Mouse (Mus musculus): Measurements from ENCODE around the gene Rbfox1.

The Rbfox1 gene

GRCm38 (mm10) chr16:7223265-7223664 is 1338.1 kb downstream of the Rbfox1 start:
- no peak for DNase-seq (ENCODE audit: low read depth, low spot score)

- no peak for DNase-seq (ENCODE audit: low read depth, low spot score)
Observed at GRCm38 (mm10) chr16:7226000-7226399, 1340.8 kb downstream of the Rbfox1 start.

- DNase-seq (ENCODE audit: low read depth, low spot score) = no peak
Observed at GRCm38 (mm10) chr16:7228246-7228645, 1343.1 kb downstream of the Rbfox1 start.

GRCm38 (mm10) chr16:7229232-7229631 is 1344.1 kb downstream of the Rbfox1 start:
- no peak for DNase-seq (ENCODE audit: low read depth, low spot score)

GRCm38 (mm10) chr16:7241627-7242026 is 1356.5 kb downstream of the Rbfox1 start:
- DNase-seq (ENCODE audit: low read depth, low spot score) = no peak

- DNase-seq (ENCODE audit: low read depth, low spot score) = no peak
Observed at GRCm38 (mm10) chr16:7242501-7242900, 1357.3 kb downstream of the Rbfox1 start.

- no peak for DNase-seq (ENCODE audit: low read depth, low spot score)
Observed at GRCm38 (mm10) chr16:7244382-7244781, 1359.2 kb downstream of the Rbfox1 start.

GRCm38 (mm10) chr16:7251696-7252095 is 1366.5 kb downstream of the Rbfox1 start:
- no peak for DNase-seq (ENCODE audit: low read depth, low spot score)

- DNase-seq (ENCODE audit: low read depth, low spot score) = no peak
Observed at GRCm38 (mm10) chr16:7257366-7257765, 1372.2 kb downstream of the Rbfox1 start.

- DNase-seq (ENCODE audit: low read depth, low spot score) = no peak
Observed at GRCm38 (mm10) chr16:7263261-7263660, 1378.1 kb downstream of the Rbfox1 start.

- no peak for DNase-seq (ENCODE audit: low read depth, low spot score)
Observed at GRCm38 (mm10) chr16:7265715-7266114, 1380.6 kb downstream of the Rbfox1 start.

GRCm38 (mm10) chr16:7275501-7275900 is 1390.3 kb downstream of the Rbfox1 start:
- no peak for DNase-seq (ENCODE audit: low read depth, low spot score)

- no peak for DNase-seq (ENCODE audit: low read depth, low spot score)
Observed at GRCm38 (mm10) chr16:7275901-7276300, 1390.7 kb downstream of the Rbfox1 start.

GRCm38 (mm10) chr16:7279544-7279943 is 1394.4 kb downstream of the Rbfox1 start:
- DNase-seq (ENCODE audit: low read depth, low spot score) = no peak

- DNase-seq (ENCODE audit: low read depth, low spot score) = no peak
Observed at GRCm38 (mm10) chr16:7282257-7282656, 1397.1 kb downstream of the Rbfox1 start.

GRCm38 (mm10) chr16:7292985-7293805 is 1408.0 kb downstream of the Rbfox1 start:
- no peak for DNase-seq (ENCODE audit: low read depth, low spot score)

GRCm38 (mm10) chr16:7302416-7302815 is 1417.3 kb downstream of the Rbfox1 start:
- no peak for DNase-seq (ENCODE audit: low read depth, low spot score)

- no peak for DNase-seq (ENCODE audit: low read depth, low spot score)
Observed at GRCm38 (mm10) chr16:7329196-7329595, 1444.0 kb downstream of the Rbfox1 start.

GRCm38 (mm10) chr16:7341186-7341585 is 1456.0 kb downstream of the Rbfox1 start:
- no peak for DNase-seq (ENCODE audit: low read depth, low spot score)

GRCm38 (mm10) chr16:7345298-7345697 is 1460.1 kb downstream of the Rbfox1 start:
- no peak for DNase-seq (ENCODE audit: low read depth, low spot score)

- no peak for DNase-seq (ENCODE audit: low read depth, low spot score)
Observed at GRCm38 (mm10) chr16:7346001-7346625, 1461.0 kb downstream of the Rbfox1 start.

GRCm38 (mm10) chr16:7347522-7348165 is 1462.5 kb downstream of the Rbfox1 start:
- DNase-seq (ENCODE audit: low read depth, low spot score) = no peak

- DNase-seq (ENCODE audit: low read depth, low spot score) = no peak
Observed at GRCm38 (mm10) chr16:7352808-7353207, 1467.7 kb downstream of the Rbfox1 start.
